Mouse (Mus musculus) kidney, adult 2 months (tissue): ENCODE results near the gene Slc24a3. TPM values are rescaled to one million over a fixed set of nuclear protein-coding genes. Genes with fewer than 3 reads are reported as not detected.
A peak's percentile ranks its signal among the peaks of the same experiment; 100 is the strongest.

Experiments
- DNase-seq: peaks from one replicate; pipeline ENCODE4 v3.0.0; 2021
- H3K27ac ChIP-seq: fragments of 200-500 bp; 2 replicates; pipeline ENCODE4 v1.5.1; 2012; ENCODE audit warnings: low read depth, low read length, control low read depth, inconsistent platforms; ENCODE audit not compliant: insufficient read depth
- H3K27me3 ChIP-seq: fragments of 200-500 bp; replicated peaks from 2 replicates; pipeline ENCODE4 v1.6.1; 2012; ENCODE audit warnings: mild to moderate bottlenecking, moderate library complexity, low read length, inconsistent platforms; ENCODE audit not compliant: control insufficient read depth, insufficient read depth
- H3K36me3 ChIP-seq: fragments of 200-500 bp; 2 replicates; pipeline ENCODE4 v1.6.1; 2012; ENCODE audit warnings: mild to moderate bottlenecking, moderate library complexity, low read length, inconsistent platforms; ENCODE audit not compliant: control insufficient read depth, insufficient read depth
- H3K4me1 ChIP-seq: fragments of 200-500 bp; 2 replicates; pipeline ENCODE4 v1.6.1; 2011; ENCODE audit warnings: low read length; ENCODE audit not compliant: control insufficient read depth, insufficient read depth
- H3K4me3 ChIP-seq: fragments of 200-500 bp; 2 replicates; pipeline ENCODE4 v1.5.1; 2011; ENCODE audit warnings: mild to moderate bottlenecking, low read depth, low read length, control low read depth; ENCODE audit not compliant: insufficient read depth
- CTCF ChIP-seq: fragments of 200-500 bp; conservative IDR thresholded peaks from 2 replicates; pipeline ENCODE4 v1.5.1; 2011; ENCODE audit warnings: low read depth, mild to moderate bottlenecking, control low read depth, low read length, moderate library complexity, mixed read lengths; ENCODE audit not compliant: insufficient read depth, insufficient read length
- POLR2A ChIP-seq: fragments of 200-500 bp; IDR thresholded peaks from one replicate; pipeline ENCODE4 v1.6.1; 2011; ENCODE audit warnings: low read depth, low read length, control low read depth
- WGBS: fragments of 180-500 bp; shearing (Covaris S2); methylation state at CpG from one replicate; pipeline ENCODE4 v1.1.7; 2018; 5-methylcytosine and 5-hydroxymethylcytosine counted together
- polyA plus RNA-seq: library from polyadenylated mRNA; depleted of rRNA; stranded (reverse); fragments of >200 nt; gene quantifications from 2 replicates; pipeline ENCODE4 v1.2.3, GENCODE M21; 2012

The Slc24a3 gene
- polyA plus RNA-seq, 1 experiment, result 3.4 TPM

DNA sequence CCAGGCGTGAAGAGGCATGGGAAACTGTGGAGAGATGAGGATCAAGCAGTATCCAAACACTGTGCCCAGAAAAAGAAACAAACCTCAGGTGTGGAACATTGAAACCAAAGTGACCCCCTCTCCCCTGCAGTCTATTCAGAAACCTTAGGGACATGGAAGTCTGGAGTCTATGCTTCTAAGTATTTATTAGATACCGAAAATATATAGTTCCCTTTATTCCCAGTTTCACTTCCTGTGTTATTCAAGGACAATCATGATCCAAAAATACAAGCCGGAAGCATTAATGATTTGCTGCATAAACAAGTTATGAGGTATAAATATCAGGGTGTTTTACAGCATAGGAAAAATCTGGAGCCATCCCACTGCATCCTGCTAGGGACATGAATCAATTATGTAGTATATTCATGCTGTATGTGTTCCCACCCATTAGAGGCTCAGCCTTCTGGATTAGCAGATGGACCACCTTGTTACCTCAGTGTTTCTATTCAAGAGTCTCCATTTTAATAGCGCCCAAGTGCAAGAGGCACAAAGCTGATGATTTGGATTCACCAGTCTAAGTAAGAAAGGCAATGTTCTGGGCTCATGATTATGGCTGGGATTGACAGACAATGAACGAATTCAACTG lies 301.3 kb downstream of the Slc24a3 start:
- no peak for TF ChIP-seq CTCF
- TF ChIP-seq POLR2A, result no peak
- Histone ChIP-seq H3K27ac (no peak overlapping the region), H3K4me1 (no peaks in the 10 kb centered on the region), H3K4me3 (no peak overlapping the region), H3K27me3 (no peaks in the 10 kb centered on the region), H3K36me3 (no peaks in the 10 kb centered on the region)
- no peak for DNase-seq
- WGBS, result 83% methylated on average over 5 of the region's 5 CpGs

DNA sequence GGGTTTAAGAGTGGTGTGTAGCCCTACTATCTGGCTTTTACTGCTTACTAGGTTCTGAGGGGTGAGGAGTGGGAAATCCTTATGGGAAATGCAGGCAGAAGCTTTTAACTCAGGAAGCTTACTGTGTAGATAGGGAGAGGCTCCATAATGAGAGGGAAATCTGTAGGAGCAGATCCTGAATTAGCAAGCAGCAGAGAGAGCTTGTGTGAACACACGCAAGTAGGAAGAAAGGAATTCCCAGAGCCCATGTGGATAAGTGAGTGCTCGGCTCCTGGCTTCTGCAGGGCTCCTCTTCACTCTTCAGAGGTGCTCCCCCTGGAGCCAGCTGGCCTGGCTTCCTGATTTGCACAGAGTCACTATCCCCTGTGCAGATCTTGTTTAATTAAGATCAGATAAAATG lies 309.9 kb downstream of the Slc24a3 start:
- Histone ChIP-seq H3K27ac (no peak overlapping the region), H3K4me3 (no peak overlapping the region), H3K27me3 (no peaks in the 10 kb centered on the region), H3K4me1 (no peaks in the 10 kb centered on the region), H3K36me3 (no peaks in the 10 kb centered on the region)
- no peak for TF ChIP-seq CTCF
- 87% methylated on average over 2 of the region's 2 CpGs for WGBS
- no peak for DNase-seq

DNA sequence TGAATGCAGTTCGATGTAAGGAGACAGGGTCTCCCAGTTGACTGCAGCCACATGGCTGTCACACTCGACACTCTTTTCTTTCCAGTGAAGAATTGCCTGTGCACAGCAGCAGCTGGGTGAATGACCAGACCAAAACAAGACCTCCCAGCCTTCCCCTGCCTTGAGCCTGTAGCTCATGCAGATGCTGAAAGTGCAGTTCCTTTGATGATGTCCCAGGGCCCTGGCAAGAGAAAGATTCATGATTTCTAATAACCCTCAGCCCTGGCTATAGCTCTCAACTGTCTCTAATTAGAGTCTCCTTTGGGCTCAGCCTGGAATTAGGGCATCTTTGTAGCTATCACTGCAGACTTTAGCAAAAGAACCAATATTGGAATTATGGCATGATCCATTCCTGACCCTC lies 312.1 kb downstream of the Slc24a3 start:
- TF ChIP-seq CTCF (no peak), POLR2A (no peak)
- no peak for DNase-seq
- Histone ChIP-seq H3K27me3 (no peaks in the 10 kb centered on the region), H3K4me3 (no peak overlapping the region), H3K4me1 (no peaks in the 10 kb centered on the region), H3K27ac (no peak overlapping the region), H3K36me3 (no peaks in the 10 kb centered on the region)
- 40% methylated on average over 2 of the region's 2 CpGs for WGBS

DNA sequence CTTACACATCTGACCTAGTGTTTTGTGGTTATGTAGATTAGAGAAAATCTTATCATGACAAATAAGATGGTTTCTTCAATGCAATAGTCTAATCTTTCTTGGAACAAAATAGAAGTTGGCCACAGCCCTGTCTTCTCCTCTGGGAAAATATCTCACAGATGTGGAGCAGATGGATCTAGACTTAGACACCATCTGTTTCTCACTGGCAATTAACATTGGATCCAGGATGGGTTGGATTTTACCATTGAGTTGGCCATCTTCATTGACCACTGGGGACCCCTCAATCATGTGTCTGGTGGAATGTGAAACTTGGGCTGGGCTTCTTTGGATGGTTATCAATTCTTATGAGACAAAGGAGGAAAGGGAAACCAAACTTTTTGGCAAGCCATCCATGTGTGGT lies 332.7 kb downstream of the Slc24a3 start:
- no peaks in the 10 kb centered on the region for H3K36me3 ChIP-seq
- H3K27ac ChIP-seq, result no peak overlapping the region
- no peaks in the 10 kb centered on the region for H3K27me3 ChIP-seq
- TF ChIP-seq CTCF (no peak), POLR2A (no peak)
- H3K4me3 ChIP-seq, result no peak overlapping the region
- no peaks in the 10 kb centered on the region for H3K4me1 ChIP-seq
- no peak for DNase-seq

DNA sequence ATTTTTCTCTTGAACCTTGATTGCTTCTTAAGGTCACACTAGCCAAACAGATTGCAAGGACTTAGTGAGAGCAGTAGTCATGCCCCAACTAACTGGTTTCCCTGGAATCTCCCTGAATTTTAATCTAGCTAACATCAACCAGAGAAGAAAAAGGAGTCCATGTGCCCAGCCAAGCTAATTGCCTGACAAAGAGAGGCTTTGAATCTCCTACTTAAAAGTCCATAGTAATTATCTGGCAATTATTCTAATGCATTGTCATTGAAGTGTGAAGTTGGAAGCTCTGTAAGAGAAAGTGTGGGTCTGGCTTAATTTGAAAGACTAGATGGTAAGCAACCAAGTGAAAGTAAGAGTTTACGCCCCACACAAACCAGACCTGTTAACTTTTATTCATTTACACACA lies 333.9 kb downstream of the Slc24a3 start:
- Histone ChIP-seq H3K27me3 (no peaks in the 10 kb centered on the region), H3K4me1 (no peaks in the 10 kb centered on the region), H3K36me3 (no peaks in the 10 kb centered on the region), H3K27ac (no peak overlapping the region), H3K4me3 (no peak overlapping the region)
- TF ChIP-seq CTCF (no peak), POLR2A (no peak)
- WGBS, result 76% methylated on average over 1 of the region's 1 CpGs
- no peak for DNase-seq

DNA sequence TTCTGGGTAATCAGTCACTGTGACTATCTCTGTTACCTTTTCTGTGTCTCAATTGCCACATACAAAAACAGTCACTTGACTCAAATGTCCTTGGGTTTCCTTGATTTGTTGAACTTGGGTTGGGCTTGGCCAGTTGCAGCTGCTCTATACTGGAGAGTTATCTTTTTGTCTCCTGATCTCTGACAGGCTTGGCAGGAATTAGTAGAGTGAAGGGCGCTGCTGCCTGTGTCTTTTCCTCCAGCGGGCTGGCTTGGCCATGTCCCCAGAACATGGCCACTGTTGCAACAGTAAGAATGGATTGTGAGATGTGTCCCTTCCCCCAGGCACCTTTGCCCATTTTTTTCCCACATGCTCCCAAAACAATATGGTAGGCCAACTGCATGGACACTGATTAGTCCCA lies 340.1 kb downstream of the Slc24a3 start:
- TF ChIP-seq POLR2A, result no peak
- TF ChIP-seq CTCF, result no peak
- Histone ChIP-seq H3K4me1 (no peaks in the 10 kb centered on the region), H3K36me3 (no peaks in the 10 kb centered on the region), H3K4me3 (no peak overlapping the region), H3K27me3 (no peaks in the 10 kb centered on the region), H3K27ac (no peak overlapping the region)
- 54% methylated on average over 2 of the region's 2 CpGs for WGBS
- peak; percentile 9 for DNase-seq

DNA sequence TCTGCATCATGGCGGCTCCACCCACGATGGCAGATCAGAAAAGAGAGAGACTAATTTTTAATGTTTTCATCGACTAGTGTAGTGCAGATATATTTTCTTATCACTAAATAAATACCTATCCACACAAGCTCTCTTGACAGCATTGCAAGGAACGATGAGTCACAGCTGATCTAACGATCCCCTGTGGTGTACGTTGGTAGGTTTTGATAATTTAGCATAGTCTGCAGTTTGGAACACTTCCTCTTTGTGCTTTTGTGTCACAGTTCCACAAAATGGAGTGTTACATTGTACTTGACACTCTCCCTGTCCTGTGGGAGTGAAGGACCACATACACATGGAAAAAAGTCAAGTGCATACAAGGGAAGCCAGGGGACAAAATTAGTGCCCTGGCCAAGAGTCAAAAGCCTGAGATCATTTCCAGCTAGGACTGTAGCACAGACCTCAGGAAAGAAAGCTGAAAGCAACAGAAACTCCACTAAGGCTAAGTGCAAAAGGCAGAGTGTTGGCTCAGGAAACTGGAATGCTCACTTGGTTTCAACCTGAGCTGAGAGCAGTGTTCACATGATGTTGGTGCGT lies 343.2 kb downstream of the Slc24a3 start:
- 87% methylated on average over 7 of the region's 7 CpGs for WGBS
- Histone ChIP-seq H3K27me3 (no peaks in the 10 kb centered on the region), H3K27ac (no peak overlapping the region), H3K4me3 (no peak overlapping the region), H3K4me1 (no peaks in the 10 kb centered on the region), H3K36me3 (no peaks in the 10 kb centered on the region)
- DNase-seq, result no peak
- TF ChIP-seq POLR2A, result no peak
- no peak for TF ChIP-seq CTCF
